Mouse (Mus musculus) cerebellum, adult 8-10 months (tissue): Measurements from ENCODE around the gene Mb21d2.

Experiments used
- DNase-seq: peaks from one replicate; pipeline ENCODE4 v3.0.0; 2022

Mb21d2 gene

GRCm38 (mm10) chr16:28859009-28859288 lies 70.5 kb downstream of the Mb21d2 start:
- no peak for DNase-seq

GRCm38 (mm10) chr16:28858210-28859008 lies 71.1 kb downstream of the Mb21d2 start:
- no peak for DNase-seq

GRCm38 (mm10) chr16:28851409-28851821 lies 78.1 kb downstream of the Mb21d2 start:
- no peak for DNase-seq

- no peak for DNase-seq
Measured at GRCm38 (mm10) chr16:28850881-28851280, 78.6 kb downstream of the Mb21d2 start.

- DNase-seq = no peak
Measured at GRCm38 (mm10) chr16:28846123-28846522, 83.3 kb downstream of the Mb21d2 start.

GRCm38 (mm10) chr16:28845336-28845735 lies 84.1 kb downstream of the Mb21d2 start:
- DNase-seq = no peak

- no peak for DNase-seq
Measured at GRCm38 (mm10) chr16:28841102-28841501, 88.4 kb downstream of the Mb21d2 start.

- DNase-seq = peak; percentile 75
Measured at GRCm38 (mm10) chr16:28840075-28840974, 89.1 kb downstream of the Mb21d2 start.

- DNase-seq = no peak
Measured at GRCm38 (mm10) chr16:28839575-28839974, 89.9 kb downstream of the Mb21d2 start.

- DNase-seq = peak; percentile 70
Measured at GRCm38 (mm10) chr16:28838016-28838415, 91.5 kb downstream of the Mb21d2 start.

GRCm38 (mm10) chr16:28832085-28832635 lies 97.3 kb downstream of the Mb21d2 start:
- no peak for DNase-seq

- DNase-seq = no peak
Measured at GRCm38 (mm10) chr16:28829263-28829955, 100.1 kb downstream of the Mb21d2 start.

GRCm38 (mm10) chr16:28824781-28825180 lies 104.7 kb downstream of the Mb21d2 start:
- DNase-seq = no peak

GRCm38 (mm10) chr16:28821774-28822173 lies 107.7 kb downstream of the Mb21d2 start:
- DNase-seq = no peak

GRCm38 (mm10) chr16:28818749-28819285 lies 110.7 kb downstream of the Mb21d2 start:
- no peak for DNase-seq

GRCm38 (mm10) chr16:28813290-28813689 lies 116.2 kb downstream of the Mb21d2 start:
- DNase-seq = no peak

GRCm38 (mm10) chr16:28809089-28809488 lies 120.4 kb downstream of the Mb21d2 start:
- no peak for DNase-seq

- DNase-seq = peak; percentile 56
Measured at GRCm38 (mm10) chr16:28793115-28793514, 136.4 kb downstream of the Mb21d2 start.
